Mouse (Mus musculus) midbrain, postnatal 0 days (tissue): ENCODE data around the gene Zfp800. TPM values are rescaled to one million over a fixed set of nuclear protein-coding genes. Genes with fewer than 3 reads are reported as not detected.
A peak's percentile ranks its signal among the peaks of the same experiment; 100 is the strongest.

Experiments used
- ATAC-seq: fragments of 200-750 bp; cut with Nextera tagmentation; 2 replicates; pipeline ENCODE4 v1.8.0; 2017; ENCODE audit warnings: moderate number of reproducible peaks, mild to moderate bottlenecking, moderate TSS enrichment, moderate library complexity; ENCODE audit not compliant: low FRiP score
- DNase-seq: peaks from one replicate; pipeline ENCODE4 v3.0.0-alpha.2; 2015; ENCODE audit warnings: low spot score
- H3K27ac ChIP-seq: fragments of 300-500 bp; sonication (generic); 2 replicates; pipeline ENCODE4 v1.5.1; 2014; ENCODE audit warnings: low read depth, mild to moderate bottlenecking, low read length, mixed read lengths
- H3K27me3 ChIP-seq: fragments of 300-500 bp; sonication (generic); 2 replicates; pipeline ENCODE4 v1.6.1; 2014; ENCODE audit warnings: low read length, control low read depth, mixed read lengths; ENCODE audit not compliant: insufficient read depth
- H3K36me3 ChIP-seq: fragments of 300-500 bp; sonication (generic); 2 replicates; pipeline ENCODE4 v1.6.1; 2014; ENCODE audit warnings: low read length, control low read depth, mixed read lengths; ENCODE audit not compliant: insufficient read depth
- H3K4me1 ChIP-seq: fragments of 300-500 bp; sonication (generic); 2 replicates; pipeline ENCODE4 v1.6.1; 2014; ENCODE audit warnings: mild to moderate bottlenecking, control low read depth, antibody characterized with exemption, low read length, mixed read lengths; ENCODE audit not compliant: insufficient read depth
- H3K4me2 ChIP-seq: fragments of 300-500 bp; sonication (generic); 2 replicates; pipeline ENCODE4 v1.6.1; 2014; ENCODE audit warnings: low read depth, mild to moderate bottlenecking, low read length, mixed read lengths; ENCODE audit not compliant: poor library complexity, severe bottlenecking
- H3K4me3 ChIP-seq: fragments of 300-500 bp; sonication (generic); 2 replicates; pipeline ENCODE4 v1.5.1; 2014; ENCODE audit warnings: low read depth, mild to moderate bottlenecking, low read length, moderate library complexity
- H3K9ac ChIP-seq: fragments of 300-500 bp; sonication (generic); replicated peaks from 2 replicates; pipeline ENCODE4 v1.6.1; 2014; ENCODE audit warnings: mild to moderate bottlenecking, low read length, moderate library complexity, mixed read lengths; ENCODE audit not compliant: poor library complexity, severe bottlenecking
- H3K9me3 ChIP-seq: fragments of 300-500 bp; sonication (generic); 2 replicates; pipeline ENCODE4 v1.6.1; 2016; ENCODE audit warnings: low read length, control low read depth
- CTCF ChIP-seq: IDR thresholded peaks from 2 replicates; pipeline ENCODE4 v1.5.1; 2016; ENCODE audit warnings: antibody characterized with exemption, mild to moderate bottlenecking
- WGBS: fragments of 180-500 bp; shearing (Covaris S2); extraction: QIAGEN DNeasy Blood & Tissue Kit; methylation state at CpG from one replicate; pipeline ENCODE4 v1.1.7; 2014; 5-methylcytosine and 5-hydroxymethylcytosine counted together
- polyA plus RNA-seq: library from polyadenylated mRNA; unstranded; fragments of >200 nt; fragmentation: Nextera tagmentation; extraction: Ambion mirVana; gene quantifications from 2 replicates; pipeline ENCODE4 v1.2.1, GENCODE M21; 2015
- total RNA-seq: library from RNA; depleted of rRNA; stranded (reverse); fragments of >200 nt; gene quantifications from 2 replicates; pipeline ENCODE4 v1.2.3, GENCODE M21; 2014

The Zfp800 gene
- total and polyA plus RNA-seq, 2 experiments from 2014 or later = 22.1 to 24.1 TPM

DNA sequence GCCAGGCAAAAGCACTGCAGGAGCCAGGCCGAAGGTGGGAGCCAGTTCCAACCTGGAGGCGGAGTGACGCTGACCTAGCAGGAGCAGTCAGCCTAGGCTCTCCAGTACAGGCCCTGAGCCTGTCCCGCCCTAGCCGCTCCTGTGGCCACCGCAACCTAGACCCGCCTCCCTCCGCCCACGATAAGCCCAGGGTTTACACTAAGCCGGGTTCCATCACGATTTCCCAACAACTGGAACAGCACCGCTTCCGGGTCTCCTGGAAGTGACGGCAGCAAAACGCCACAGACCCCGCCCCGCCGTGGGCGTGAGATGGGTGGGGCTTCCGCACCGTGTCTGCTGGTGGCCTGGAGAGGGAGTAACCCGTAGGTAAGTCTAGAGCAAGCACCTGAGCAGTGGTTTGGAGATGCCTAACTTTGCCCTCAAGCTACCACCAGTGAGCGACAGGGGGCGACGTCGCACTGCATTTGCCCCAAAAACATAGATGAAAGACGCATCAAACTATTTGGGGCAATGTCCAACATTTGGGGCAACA is 23.7 kb upstream of the Zfp800 start:
- under 1% methylated on average over 27 of the region's 27 CpGs for WGBS
- DNase-seq (peak; percentile 95), ATAC-seq (peak; percentile 85)
- peak; percentile 82 for TF ChIP-seq CTCF
- no peaks in the 10 kb centered on the region for H3K9me3 ChIP-seq
- peak overlapping the region; percentile 97 for H3K4me2 ChIP-seq
- peak overlapping the region; percentile 84 for H3K4me3 ChIP-seq
- H3K27me3 ChIP-seq = no peaks in the 10 kb centered on the region
- H3K27ac ChIP-seq = peak overlapping the region; percentile 38; the same call in 1 of the 2 replicates
- peak overlapping the region; percentile 72 for H3K9ac ChIP-seq
- H3K36me3 ChIP-seq = peaks cover 31% of the 10 kb centered on the region
- peaks cover 24% of the 10 kb centered on the region for H3K4me1 ChIP-seq

DNA sequence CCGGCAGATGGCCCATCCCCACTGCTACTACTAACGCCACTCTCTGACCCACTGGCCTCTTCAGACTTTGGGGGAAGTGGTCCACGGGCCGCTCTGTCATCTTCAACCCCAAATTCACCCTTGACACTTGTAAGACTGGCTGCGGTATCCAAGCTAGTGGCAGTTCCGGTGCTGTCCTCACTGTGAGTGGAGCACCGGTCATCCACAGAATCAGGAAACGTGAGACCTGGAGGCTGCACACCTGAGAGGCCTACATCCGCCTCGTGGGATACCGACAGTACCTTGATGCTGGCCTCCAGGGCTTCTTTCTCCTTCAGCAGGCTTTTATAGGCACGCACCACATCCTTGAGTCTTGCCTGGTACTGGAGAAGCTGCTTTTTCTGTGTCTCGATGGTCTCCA is 23.1 kb upstream of the Zfp800 start:
- ATAC-seq (no peak), DNase-seq (no peak)
- H3K4me1 ChIP-seq = peaks cover 24% of the 10 kb centered on the region
- no peak for TF ChIP-seq CTCF
- H3K27me3 ChIP-seq = no peaks in the 10 kb centered on the region
- H3K4me2 ChIP-seq = peak overlapping the region; percentile 97
- H3K27ac ChIP-seq = 0 out of 2 replicates have a peak overlapping the region, but pooled peaks have one; percentile 38
- peaks cover 25% of the 10 kb centered on the region for H3K36me3 ChIP-seq
- peak overlapping the region; percentile 72 for H3K9ac ChIP-seq
- WGBS = 26% methylated on average over 13 of the region's 13 CpGs
- no peaks in the 10 kb centered on the region for H3K9me3 ChIP-seq
- H3K4me3 ChIP-seq = peak overlapping the region; percentile 84

GRCm38 (mm10) chr6:28420361-28420760 is 22.6 kb upstream of the Zfp800 start:
- H3K4me3 ChIP-seq = peak overlapping the region; percentile 84
- H3K9me3 ChIP-seq = no peaks in the 10 kb centered on the region
- DNase-seq (no peak), ATAC-seq (no peak)
- TF ChIP-seq CTCF = no peak
- H3K9ac ChIP-seq = peak overlapping the region; percentile 2; the same call in 1 of the 2 replicates
- 88% methylated on average over 17 of the region's 17 CpGs for WGBS
- no peaks in the 10 kb centered on the region for H3K27me3 ChIP-seq
- no peak overlapping the region for H3K27ac ChIP-seq
- peaks cover 26% of the 10 kb centered on the region for H3K36me3 ChIP-seq
- peak overlapping the region; percentile 97 for H3K4me2 ChIP-seq
- peaks cover 24% of the 10 kb centered on the region for H3K4me1 ChIP-seq

- DNase-seq = no peak
- WGBS = 78% methylated on average over 2 of the region's 2 CpGs
- Histone ChIP-seq H3K9me3 (no peaks in the 10 kb centered on the region), H3K27ac (no peak overlapping the region), H3K4me2 (peak overlapping the region; percentile 97; the same call in 1 of the 2 replicates), H3K9ac (no peak overlapping the region), H3K27me3 (no peaks in the 10 kb centered on the region), H3K4me3 (no peak overlapping the region), H3K4me1 (peaks cover 20% of the 10 kb centered on the region), H3K36me3 (peaks cover 28% of the 10 kb centered on the region)
- TF ChIP-seq CTCF = no peak
- no peak for ATAC-seq
Measured at GRCm38 (mm10) chr6:28419673-28420072, 21.9 kb upstream of the Zfp800 start.

DNA sequence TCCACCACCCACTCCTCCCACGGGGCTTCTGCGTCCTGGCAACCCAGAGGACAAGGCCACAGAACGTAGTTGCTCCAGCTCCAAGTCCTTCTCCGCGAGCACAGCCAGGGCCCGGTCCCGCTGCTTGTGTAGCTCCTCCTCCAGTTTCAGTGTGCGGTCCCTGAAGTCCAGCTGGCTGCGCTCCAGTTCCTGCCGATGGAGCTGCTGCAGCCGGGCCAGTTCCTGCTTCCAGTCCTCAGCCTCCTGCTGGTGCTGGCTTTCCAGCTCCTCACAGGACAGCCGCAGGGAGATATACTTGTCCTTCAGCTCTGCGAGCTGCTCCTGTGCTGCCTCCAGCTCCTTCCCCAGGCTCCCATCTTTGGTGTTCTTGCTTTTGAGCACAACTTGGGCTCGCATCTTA is 20.6 kb upstream of the Zfp800 start:
- no peak; the same call in 1 of the 2 replicates for TF ChIP-seq CTCF
- H3K27me3 ChIP-seq = no peaks in the 10 kb centered on the region
- H3K4me2 ChIP-seq = peak overlapping the region; percentile 12; the same call in 1 of the 2 replicates
- peaks cover 16% of the 10 kb centered on the region for H3K4me1 ChIP-seq
- H3K4me3 ChIP-seq = no peak overlapping the region
- ATAC-seq (no peak), DNase-seq (peak; percentile 73)
- H3K9me3 ChIP-seq = no peaks in the 10 kb centered on the region
- peaks cover 28% of the 10 kb centered on the region for H3K36me3 ChIP-seq
- no peak overlapping the region for H3K9ac ChIP-seq
- WGBS = 80% methylated on average over 14 of the region's 14 CpGs
- no peak overlapping the region for H3K27ac ChIP-seq

- H3K36me3 ChIP-seq = peaks cover 28% of the 10 kb centered on the region
- ATAC-seq = no peak
- no peak overlapping the region for H3K27ac ChIP-seq
- no peaks in the 10 kb centered on the region for H3K27me3 ChIP-seq
- peaks cover 16% of the 10 kb centered on the region for H3K4me1 ChIP-seq
- H3K9ac ChIP-seq = no peak overlapping the region
- DNase-seq = no peak
- no peak overlapping the region for H3K4me2 ChIP-seq
- no peak for TF ChIP-seq CTCF
- 86% methylated on average over 4 of the region's 4 CpGs for WGBS
- H3K9me3 ChIP-seq = no peaks in the 10 kb centered on the region
- H3K4me3 ChIP-seq = no peak overlapping the region
Measured at GRCm38 (mm10) chr6:28416981-28417380, 19.2 kb upstream of the Zfp800 start.
